Mouse (Mus musculus): ENCODE results near the gene Large1. TPM values are rescaled to one million over a fixed set of nuclear protein-coding genes. Genes with fewer than 3 reads are reported as not detected.
A peak's percentile ranks its signal among the peaks of the same experiment; 100 is the strongest.
"Not testable (repeated sequence)": the region's sequence is repeated elsewhere in the genome, so short reads cannot be mapped to it uniquely, and the experiment has no call there.

The Large1 gene
- polyA plus RNA-seq, 1 experiment from 2014 or later, result 3.1 TPM

GRCm38 (mm10) chr8:73112332-73112895 lies 240.9 kb downstream of the Large1 start:
- H3K36me3 ChIP-seq (ENCODE audit: control insufficient read depth, insufficient read depth, low read length), result no peaks in the 10 kb centered on the region
- H3K9ac ChIP-seq (ENCODE audit: low read length), result no peak overlapping the region
- H3K4me2 ChIP-seq (replicated peaks; ENCODE audit: low read depth), result no peak overlapping the region
- DNase-seq (ENCODE audit: low spot score) (no peak), ATAC-seq (ENCODE audit: low FRiP score, low TSS enrichment) (no peak)
- H3K9me3 ChIP-seq (ENCODE audit: control insufficient read depth, low read length), result no peaks in the 10 kb centered on the region
- no peaks in the 10 kb centered on the region for H3K4me1 ChIP-seq (replicated peaks; ENCODE audit: control insufficient read depth, insufficient read depth)
- H3K27ac ChIP-seq (replicated peaks), result no peak overlapping the region
- TF ChIP-seq CTCF (IDR thresholded peaks at IDR 0.05; ENCODE audit: low read depth), result no peak
- no peak for TF ChIP-seq EP300 (optimal IDR thresholded peaks at IDR 0.05)
- WGBS, result 87% methylated on average over 1 of the region's 1 CpGs
- H3K4me3 ChIP-seq (ENCODE audit: low read depth, low read length), result no peak overlapping the region
- H3K27me3 ChIP-seq (ENCODE audit: control insufficient read depth, insufficient read depth, low read length), result no peaks in the 10 kb centered on the region

- WGBS, result 43% methylated on average over 1 of the region's 1 CpGs
- Histone ChIP-seq H3K4me3 (ENCODE audit: low read depth, low read length) (no peak overlapping the region), H3K36me3 (ENCODE audit: control insufficient read depth, insufficient read depth, low read length) (no peaks in the 10 kb centered on the region), H3K9me3 (ENCODE audit: control insufficient read depth, low read length) (no peaks in the 10 kb centered on the region), H3K27ac (replicated peaks) (no peak overlapping the region), H3K4me1 (replicated peaks; ENCODE audit: control insufficient read depth, insufficient read depth) (no peaks in the 10 kb centered on the region), H3K9ac (ENCODE audit: low read length) (no peak overlapping the region), H3K4me2 (replicated peaks; ENCODE audit: low read depth) (no peak overlapping the region), H3K27me3 (ENCODE audit: control insufficient read depth, insufficient read depth, low read length) (no peaks in the 10 kb centered on the region)
- no peak for TF ChIP-seq EP300 (optimal IDR thresholded peaks at IDR 0.05)
- TF ChIP-seq CTCF (IDR thresholded peaks at IDR 0.05; ENCODE audit: low read depth), result no peak
- no peak for ATAC-seq (ENCODE audit: low FRiP score, low TSS enrichment)
- no peak for DNase-seq (ENCODE audit: low spot score)
Observed at GRCm38 (mm10) chr8:73104089-73104488, 249.3 kb downstream of the Large1 start.

- ATAC-seq (ENCODE audit: low FRiP score, low TSS enrichment) (no peak), DNase-seq (ENCODE audit: low spot score) (no peak)
- no peak overlapping the region for H3K9ac ChIP-seq (ENCODE audit: low read length)
- no peaks in the 10 kb centered on the region for H3K27me3 ChIP-seq (ENCODE audit: control insufficient read depth, insufficient read depth, low read length)
- no peaks in the 10 kb centered on the region for H3K4me1 ChIP-seq (replicated peaks; ENCODE audit: control insufficient read depth, insufficient read depth)
- TF ChIP-seq CTCF (IDR thresholded peaks at IDR 0.05; ENCODE audit: low read depth) (no peak), EP300 (optimal IDR thresholded peaks at IDR 0.05) (no peak)
- 28% methylated on average over 5 of the region's 5 CpGs for WGBS
- no peaks in the 10 kb centered on the region for H3K36me3 ChIP-seq (ENCODE audit: control insufficient read depth, insufficient read depth, low read length)
- no peak overlapping the region for H3K4me2 ChIP-seq (replicated peaks; ENCODE audit: low read depth)
- no peak overlapping the region for H3K27ac ChIP-seq (replicated peaks)
- H3K9me3 ChIP-seq (ENCODE audit: control insufficient read depth, low read length), result no peaks in the 10 kb centered on the region
- H3K4me3 ChIP-seq (ENCODE audit: low read depth, low read length), result no peak overlapping the region
Observed at GRCm38 (mm10) chr8:73101069-73101468, 252.3 kb downstream of the Large1 start.

- DNase-seq (ENCODE audit: low spot score) (peak; percentile 39), ATAC-seq (ENCODE audit: low FRiP score, low TSS enrichment) (peak; percentile 69; the same call in 1 of the 2 replicates)
- not testable (repeated sequence) for H3K9ac ChIP-seq (ENCODE audit: low read length); H3K27me3 ChIP-seq (ENCODE audit: control insufficient read depth, insufficient read depth, low read length); H3K4me3 ChIP-seq (ENCODE audit: low read depth, low read length); H3K36me3 ChIP-seq (ENCODE audit: control insufficient read depth, insufficient read depth, low read length); H3K27ac ChIP-seq (replicated peaks); H3K4me2 ChIP-seq (replicated peaks; ENCODE audit: low read depth); H3K4me1 ChIP-seq (replicated peaks; ENCODE audit: control insufficient read depth, insufficient read depth); H3K9me3 ChIP-seq (ENCODE audit: control insufficient read depth, low read length)
- 11% methylated on average over 3 of the region's 3 CpGs for WGBS
Observed at GRCm38 (mm10) chr8:73100607-73101006, 252.7 kb downstream of the Large1 start.

- Histone ChIP-seq H3K36me3 (ENCODE audit: control insufficient read depth, insufficient read depth, low read length) (no peaks in the 10 kb centered on the region), H3K4me1 (replicated peaks; ENCODE audit: control insufficient read depth, insufficient read depth) (no peaks in the 10 kb centered on the region), H3K9ac (ENCODE audit: low read length) (no peak overlapping the region), H3K4me2 (replicated peaks; ENCODE audit: low read depth) (no peak overlapping the region), H3K9me3 (ENCODE audit: control insufficient read depth, low read length) (no peaks in the 10 kb centered on the region), H3K27ac (replicated peaks) (no peak overlapping the region), H3K27me3 (ENCODE audit: control insufficient read depth, insufficient read depth, low read length) (no peaks in the 10 kb centered on the region), H3K4me3 (ENCODE audit: low read depth, low read length) (no peak overlapping the region)
- TF ChIP-seq EP300 (optimal IDR thresholded peaks at IDR 0.05) (no peak), CTCF (IDR thresholded peaks at IDR 0.05; ENCODE audit: low read depth) (no peak)
- 86% methylated on average over 3 of the region's 3 CpGs for WGBS
- DNase-seq (ENCODE audit: low spot score), result no peak
- ATAC-seq (ENCODE audit: low FRiP score, low TSS enrichment), result no peak
Observed at GRCm38 (mm10) chr8:73099542-73099941, 253.8 kb downstream of the Large1 start.

GRCm38 (mm10) chr8:73096952-73097351 lies 256.4 kb downstream of the Large1 start:
- DNase-seq (ENCODE audit: low spot score) (no peak), ATAC-seq (ENCODE audit: low FRiP score, low TSS enrichment) (no peak)
- H3K4me2 ChIP-seq (replicated peaks; ENCODE audit: low read depth), result no peak overlapping the region
- no peaks in the 10 kb centered on the region for H3K4me1 ChIP-seq (replicated peaks; ENCODE audit: control insufficient read depth, insufficient read depth)
- H3K9ac ChIP-seq (ENCODE audit: low read length), result no peak overlapping the region
- H3K4me3 ChIP-seq (ENCODE audit: low read depth, low read length), result no peak overlapping the region
- WGBS, result 84% methylated on average over 2 of the region's 2 CpGs
- H3K9me3 ChIP-seq (ENCODE audit: control insufficient read depth, low read length), result no peaks in the 10 kb centered on the region
- H3K27ac ChIP-seq (replicated peaks), result no peak overlapping the region
- no peaks in the 10 kb centered on the region for H3K27me3 ChIP-seq (ENCODE audit: control insufficient read depth, insufficient read depth, low read length)
- no peaks in the 10 kb centered on the region for H3K36me3 ChIP-seq (ENCODE audit: control insufficient read depth, insufficient read depth, low read length)
- no peak for TF ChIP-seq EP300 (optimal IDR thresholded peaks at IDR 0.05)
- no peak for TF ChIP-seq CTCF (IDR thresholded peaks at IDR 0.05; ENCODE audit: low read depth)

- WGBS, result 83% methylated on average over 1 of the region's 1 CpGs
- H3K36me3 ChIP-seq (ENCODE audit: control insufficient read depth, insufficient read depth, low read length); ATAC-seq (ENCODE audit: low FRiP score, low TSS enrichment); H3K27ac ChIP-seq (replicated peaks); H3K4me1 ChIP-seq (replicated peaks; ENCODE audit: control insufficient read depth, insufficient read depth); H3K9me3 ChIP-seq (ENCODE audit: control insufficient read depth, low read length); H3K27me3 ChIP-seq (ENCODE audit: control insufficient read depth, insufficient read depth, low read length); H3K4me3 ChIP-seq (ENCODE audit: low read depth, low read length); H3K4me2 ChIP-seq (replicated peaks; ENCODE audit: low read depth); H3K9ac ChIP-seq (ENCODE audit: low read length); DNase-seq (ENCODE audit: low spot score): not testable (repeated sequence)
Observed at GRCm38 (mm10) chr8:73077746-73078145, 275.6 kb downstream of the Large1 start.

Measured in stomach, postnatal 0 days (tissue).